Mouse (Mus musculus) cerebellum, adult 2 months (tissue): ENCODE data around the gene B3gat3.

Experiments
- CTCF ChIP-seq: fragments of 200-500 bp; IDR thresholded peaks from 2 replicates; pipeline ENCODE4 v1.5.1; 2011; ENCODE audit warnings: low read depth, mild to moderate bottlenecking, control low read depth, low read length, moderate library complexity, borderline replicate concordance; ENCODE audit not compliant: insufficient read depth
- POLR2A ChIP-seq: fragments of 200-500 bp; IDR thresholded peaks from 2 replicates; pipeline ENCODE4 v1.6.1; 2011; ENCODE audit warnings: low read length, control low read depth, borderline replicate concordance; ENCODE audit not compliant: insufficient read depth

GRCm38 (mm10) chr19:8942276-8942964 is 22.2 kb downstream of the B3gat3 start:
- TF ChIP-seq CTCF (no peak), POLR2A (no peak)
